Mouse (Mus musculus): ENCODE measurements at regions not wholly inside any gene's neighbourhood (a gene's known extent, or its start where the extent isn't known, plus 50 kb on each side); places are given as distances from the start of the nearest gene placed in this dataset.

DNA sequence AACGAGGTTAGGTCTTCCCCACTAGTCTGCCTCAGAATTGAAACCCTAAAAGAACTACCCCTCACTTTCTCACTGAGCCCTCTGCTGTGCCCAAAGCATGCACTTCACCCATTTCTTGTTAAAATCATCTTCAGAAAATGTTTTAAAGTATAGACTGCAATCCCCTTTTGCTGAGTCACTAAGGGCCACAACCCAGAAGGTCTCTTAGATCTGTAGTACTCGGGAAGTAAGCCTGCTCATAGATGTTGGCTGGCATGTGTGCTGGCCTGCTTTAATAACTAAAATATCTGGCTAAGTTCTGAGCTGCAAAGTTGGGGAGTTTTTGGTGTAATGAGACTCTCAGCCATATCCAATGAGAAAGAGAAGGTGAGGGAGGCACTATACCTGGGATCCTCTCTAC lies 329.9 kb downstream of the Insc start:
- in situ Hi-C loops (cut with MboI, MseI) = no loop called here

DNA sequence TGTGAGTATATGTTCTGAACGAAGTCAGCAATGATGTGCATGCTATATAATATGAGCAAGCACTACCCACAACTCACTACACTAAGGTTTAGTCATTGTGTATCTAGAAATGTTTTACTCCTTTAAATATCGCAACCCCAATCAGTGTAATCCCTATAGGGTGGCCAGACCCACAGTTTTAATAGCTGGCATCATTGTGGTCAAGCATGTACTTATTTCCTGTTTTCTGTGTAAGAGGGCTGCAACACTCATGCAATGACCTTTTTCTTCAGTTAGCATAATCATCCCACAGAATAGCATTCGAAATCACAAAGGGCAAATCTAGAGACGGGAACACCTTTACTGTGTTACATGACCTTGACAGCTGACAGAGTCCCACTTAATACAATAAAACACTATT lies 333.3 kb downstream of the Insc start:
- in situ Hi-C loops (cut with MboI, MseI) = no loop called here

DNA sequence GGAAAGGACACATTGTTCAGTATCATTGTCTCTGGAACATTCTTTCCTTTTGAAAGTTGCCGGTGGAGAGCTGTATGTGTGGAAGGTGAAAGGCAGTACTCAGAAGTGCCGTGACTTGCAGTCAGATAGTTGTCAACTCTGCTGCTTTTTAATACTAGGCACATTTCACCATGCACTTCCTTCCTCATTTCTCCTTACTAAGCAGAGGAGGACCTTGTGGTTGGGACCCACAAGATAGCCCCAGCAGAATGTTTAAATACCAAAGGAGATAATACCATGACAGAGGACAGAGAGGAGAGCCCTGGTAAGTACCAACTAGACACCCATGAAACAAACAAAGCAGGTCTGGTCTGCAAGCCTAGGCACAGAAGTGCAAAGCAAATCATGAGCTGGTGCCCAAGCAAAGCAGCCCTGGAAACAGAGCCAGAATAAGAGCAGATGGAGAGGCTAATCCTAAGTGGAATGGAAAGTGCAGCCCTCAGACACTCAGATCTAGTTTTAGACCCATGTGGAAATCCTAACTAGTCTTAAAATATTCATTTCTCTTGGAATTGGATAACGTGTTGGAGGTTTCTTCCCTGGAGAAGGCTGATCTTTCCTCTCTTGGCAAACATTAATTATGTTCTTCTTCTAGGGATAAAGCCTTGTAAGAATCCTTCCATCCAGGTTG lies 341.4 kb downstream of the Insc start:
- in situ Hi-C loops (cut with MboI, MseI) = no loop called here

DNA sequence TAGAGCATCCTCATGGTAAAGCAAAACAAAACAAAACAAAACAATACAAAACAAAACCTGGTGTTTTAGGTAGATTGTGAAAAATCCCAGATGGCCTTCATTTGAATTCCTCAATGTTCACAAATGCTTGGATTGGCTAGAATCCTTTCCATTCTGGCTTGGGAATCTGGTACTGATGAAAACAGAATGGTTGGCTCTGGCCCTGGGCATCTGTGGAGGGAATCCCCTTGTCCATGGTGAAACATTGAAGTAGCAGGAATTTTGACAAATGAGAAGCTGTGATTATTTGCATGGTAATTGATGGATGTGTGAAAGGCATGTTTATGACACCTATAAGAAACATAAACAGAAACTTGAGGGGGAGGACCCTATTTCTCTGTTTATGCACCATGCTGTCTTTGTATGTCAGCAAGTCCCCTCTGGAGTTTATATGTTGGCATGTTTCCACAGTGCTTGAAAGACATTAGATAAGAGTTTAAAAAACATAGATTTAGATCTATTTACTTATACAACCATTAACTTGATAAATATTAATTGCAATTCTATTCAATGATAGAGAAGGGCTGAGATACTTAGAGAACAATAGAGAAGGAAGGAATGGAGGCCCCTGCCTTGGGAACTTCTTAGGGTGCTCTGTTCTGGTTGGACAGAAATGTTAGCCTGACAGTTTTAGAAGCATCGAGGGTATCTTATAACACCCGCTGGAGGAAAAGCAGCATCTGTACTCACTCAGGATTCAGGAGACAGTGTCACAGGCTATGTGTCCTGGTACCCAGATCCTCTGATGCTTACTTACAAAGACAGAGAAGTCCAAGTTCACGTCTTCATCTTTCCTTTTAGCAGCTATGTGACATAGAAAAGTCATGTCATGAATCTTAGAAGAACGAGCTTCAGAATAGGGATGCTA lies 343.3 kb downstream of the Insc start:
- in situ Hi-C loops (cut with MboI, MseI) = no loop called here

DNA sequence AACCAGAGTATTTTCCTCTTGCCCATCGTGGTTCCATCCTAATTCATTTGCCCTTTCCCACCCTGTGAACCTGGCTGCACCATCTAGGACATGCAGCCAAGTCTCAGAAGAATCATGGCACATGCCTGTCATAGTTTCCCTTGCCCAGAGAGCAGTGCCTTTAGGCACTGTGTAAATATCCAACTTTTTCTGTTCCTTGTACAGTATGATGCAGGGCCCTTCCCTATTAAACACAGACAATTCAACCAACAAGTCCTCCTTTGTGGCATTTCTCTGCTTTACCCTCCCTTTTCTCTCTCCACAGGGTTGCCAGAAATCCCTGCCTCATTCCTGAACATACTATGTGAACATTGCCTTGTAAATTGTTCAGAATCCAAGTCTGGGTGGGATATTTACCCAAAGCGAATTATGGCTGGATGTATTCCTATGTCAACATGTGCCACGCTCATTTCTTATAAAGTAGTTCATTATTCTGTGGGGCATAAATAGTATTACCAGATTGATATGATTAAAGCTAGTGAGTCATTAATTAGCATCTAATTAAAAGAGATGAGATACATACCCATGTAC lies 349.1 kb downstream of the Insc start:
- in situ Hi-C loops (cut with MboI, MseI) = no loop called here

DNA sequence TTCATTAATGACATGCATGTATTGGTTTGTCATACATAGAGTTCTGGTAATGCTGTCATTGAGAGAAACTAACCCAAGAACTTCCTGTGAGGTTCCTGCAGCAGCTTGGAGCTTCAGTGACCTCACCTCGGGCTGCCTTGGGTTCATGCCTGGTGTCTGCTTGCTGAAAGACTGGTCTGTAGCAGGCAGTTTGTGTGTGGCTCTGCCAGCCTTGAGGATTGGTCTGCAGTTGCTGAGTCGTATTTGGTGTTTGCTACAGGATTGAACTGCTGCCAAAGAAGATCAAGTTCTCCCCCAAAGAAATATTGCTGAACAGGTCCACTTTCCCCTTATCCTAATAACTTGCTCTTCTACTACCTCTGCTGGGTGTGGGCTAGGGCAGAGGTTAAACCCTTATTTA lies 362.5 kb downstream of the Insc start:
- in situ Hi-C loops (cut with MboI, MseI) = no loop called here

DNA sequence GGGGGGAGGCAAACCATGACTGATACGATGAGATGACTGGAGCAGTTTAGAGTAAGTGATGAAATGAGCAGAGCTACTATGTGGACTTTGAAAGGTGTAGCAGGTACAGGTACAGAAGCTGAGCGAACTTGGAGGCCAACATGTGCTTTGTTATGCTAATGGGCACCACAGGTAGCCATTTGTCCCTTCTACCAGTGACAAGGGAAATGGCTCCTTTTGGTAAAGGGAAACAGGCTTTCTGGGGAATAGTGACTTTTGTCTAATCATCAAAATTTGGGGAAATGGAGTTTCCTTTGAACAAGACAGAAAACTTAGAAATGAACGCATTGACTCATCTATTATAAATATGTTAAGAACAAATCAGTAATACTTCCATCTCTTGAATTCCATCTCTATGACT lies 368.8 kb downstream of the Insc start:
- in situ Hi-C loops (cut with MboI, MseI) = no loop called here

DNA sequence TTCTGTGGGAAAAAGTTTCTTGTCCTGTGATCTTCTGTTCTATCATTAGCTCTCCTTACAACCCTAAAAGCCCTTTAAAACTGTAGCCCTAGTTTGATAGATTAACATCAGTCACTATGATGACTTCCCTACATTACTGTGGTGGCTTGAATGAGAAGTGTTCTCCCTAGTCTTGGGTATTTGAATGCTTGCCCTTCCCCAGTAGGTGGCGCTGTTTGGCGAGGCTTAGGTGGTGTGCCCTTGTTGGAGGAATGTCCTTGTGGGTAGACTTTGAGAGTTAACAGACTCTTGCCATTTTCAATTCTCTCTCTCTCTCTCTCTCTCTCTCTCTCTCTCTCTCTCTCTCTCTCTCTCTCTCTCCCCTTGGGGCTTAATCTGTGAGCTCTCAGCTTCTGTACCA lies 379.8 kb downstream of the Insc start:
- in situ Hi-C loops (cut with MboI, MseI) = no loop called here

DNA sequence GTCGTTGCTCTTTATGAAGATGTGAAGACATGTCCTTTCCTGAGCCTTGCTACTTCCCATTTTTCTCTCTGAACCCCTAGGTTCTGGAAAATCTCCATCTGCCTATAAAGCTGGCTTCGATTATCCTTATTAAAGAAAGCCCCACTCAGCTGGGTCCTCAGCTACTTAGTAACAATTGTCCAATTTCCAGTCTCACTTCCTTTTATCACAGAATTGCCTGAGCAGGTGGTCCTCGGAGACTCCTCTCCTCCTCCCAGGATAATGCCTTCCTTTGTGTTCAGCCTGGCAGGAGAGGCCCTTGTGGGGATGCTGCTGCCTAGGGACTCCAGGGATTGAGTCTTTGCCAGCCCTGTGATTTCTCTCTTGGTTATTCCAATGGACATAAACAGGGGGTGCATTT lies 385.5 kb downstream of the Insc start:
- in situ Hi-C loops (cut with MboI, MseI) = no loop called here

DNA sequence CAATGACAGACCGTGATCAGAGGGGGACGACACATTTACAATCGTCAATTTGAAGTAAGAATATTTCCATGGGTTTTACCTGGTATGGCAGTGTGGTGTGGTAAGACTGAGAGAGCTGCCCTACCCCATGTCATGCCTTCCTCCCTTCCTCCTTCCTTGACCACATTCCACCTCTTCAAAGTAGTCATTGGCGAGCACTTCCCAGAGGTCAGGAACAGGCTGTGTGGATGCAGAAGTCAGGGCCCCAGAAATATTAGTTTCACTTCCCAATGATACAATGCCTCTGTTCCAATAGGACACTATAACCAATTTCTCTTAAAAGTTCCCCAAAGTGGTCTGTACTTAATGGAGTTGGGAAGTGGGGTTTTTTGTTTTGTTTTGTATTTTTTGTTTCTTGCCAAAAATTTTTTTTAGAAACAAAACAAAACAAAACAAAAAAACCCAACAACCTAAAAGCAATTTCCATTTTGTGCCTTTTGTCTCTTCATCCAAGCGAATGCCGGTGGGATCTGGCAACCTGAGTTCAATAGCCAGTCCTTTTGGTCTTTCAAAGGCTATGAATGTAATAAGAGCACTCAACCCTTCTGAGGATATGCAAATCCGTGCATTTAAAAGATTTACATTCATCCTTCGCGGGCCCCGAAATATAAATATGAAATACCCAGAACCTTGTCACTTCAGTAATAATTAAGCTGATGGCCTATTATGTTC lies 387.9 kb downstream of the Insc start:
- in situ Hi-C loops (cut with MboI, MseI) = no loop called here

DNA sequence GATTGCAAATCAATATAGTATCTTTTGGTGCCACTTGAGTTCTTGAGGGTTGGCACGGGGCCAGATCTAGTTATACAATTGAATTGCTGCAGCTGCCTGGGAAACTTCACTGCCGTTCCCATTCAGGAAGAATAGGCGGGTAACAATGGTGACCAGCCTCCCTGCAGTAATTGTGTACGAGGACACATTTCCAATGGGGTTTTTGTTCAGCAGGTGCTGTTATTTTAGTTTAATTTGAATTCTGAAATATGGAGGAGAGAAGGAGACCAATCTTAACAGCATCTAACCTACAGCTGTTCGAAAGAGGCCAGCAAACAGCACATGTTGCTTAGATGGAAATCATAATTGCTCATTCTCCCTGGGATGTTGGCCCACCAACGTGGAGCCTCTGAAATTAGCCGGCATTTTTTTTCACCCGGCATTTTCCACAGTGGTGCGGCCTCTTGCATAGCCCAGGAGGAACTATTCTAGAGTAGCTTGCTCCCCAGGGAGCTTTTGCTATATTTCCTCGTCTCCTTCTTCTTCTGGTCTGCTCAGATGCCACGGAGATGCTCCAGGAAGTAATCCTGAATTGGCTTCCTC lies 388.6 kb downstream of the Insc start:
- in situ Hi-C loops (cut with MboI, MseI) = no loop called here

DNA sequence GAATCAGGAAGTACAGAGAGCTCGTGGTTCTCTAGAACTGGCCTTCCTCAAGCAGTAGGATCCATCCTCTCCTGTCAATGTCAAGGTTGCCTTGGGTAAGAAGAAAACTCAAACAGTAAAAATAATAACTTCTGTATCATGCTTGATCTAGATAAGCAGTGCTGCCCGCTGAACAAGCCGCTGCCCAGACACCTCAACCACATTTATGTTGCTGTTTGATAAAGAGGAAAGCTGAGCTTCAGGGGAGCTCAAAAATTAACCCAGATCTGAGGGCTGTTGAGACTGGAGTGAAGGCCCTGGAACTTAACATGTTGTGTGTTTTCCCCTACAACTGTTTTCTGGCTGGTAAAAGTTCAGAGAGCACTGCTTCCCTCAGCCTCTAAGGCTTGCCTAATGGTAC lies 389.1 kb downstream of the Insc start:
- in situ Hi-C loops (cut with MboI, MseI) = no loop called here

DNA sequence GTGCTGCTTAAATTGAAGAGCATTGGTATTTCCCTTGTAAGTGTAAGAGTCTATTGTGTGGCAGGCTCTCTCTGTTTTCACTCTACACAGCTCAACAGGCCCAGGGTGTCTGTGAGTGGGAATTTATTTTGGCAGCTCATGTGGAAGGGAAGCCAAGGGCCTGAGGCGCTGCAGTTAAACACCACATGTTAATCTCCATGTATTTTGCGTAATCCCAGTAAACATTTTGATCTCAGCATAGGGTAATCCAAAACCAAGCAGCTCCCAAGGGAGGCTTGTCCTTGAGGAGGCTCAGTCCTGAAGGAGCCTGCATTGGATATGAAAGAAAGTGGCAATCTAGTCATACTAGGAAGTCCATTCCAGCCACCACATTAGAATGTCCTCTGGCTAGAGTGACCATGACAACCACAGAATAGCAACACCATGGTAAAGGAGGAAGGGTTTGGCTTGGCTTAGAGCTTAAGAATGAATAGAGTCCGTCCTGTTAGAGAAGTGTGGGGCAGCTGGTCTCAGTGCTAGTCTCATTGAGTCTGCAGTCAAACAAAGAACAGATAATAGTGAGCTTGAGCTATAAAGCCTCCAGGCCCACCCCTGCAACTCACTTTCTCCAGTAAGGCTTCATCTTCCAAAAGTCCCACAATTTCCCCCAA lies 391.6 kb downstream of the Insc start:
- in situ Hi-C loops (cut with MboI, MseI) = no loop called here

DNA sequence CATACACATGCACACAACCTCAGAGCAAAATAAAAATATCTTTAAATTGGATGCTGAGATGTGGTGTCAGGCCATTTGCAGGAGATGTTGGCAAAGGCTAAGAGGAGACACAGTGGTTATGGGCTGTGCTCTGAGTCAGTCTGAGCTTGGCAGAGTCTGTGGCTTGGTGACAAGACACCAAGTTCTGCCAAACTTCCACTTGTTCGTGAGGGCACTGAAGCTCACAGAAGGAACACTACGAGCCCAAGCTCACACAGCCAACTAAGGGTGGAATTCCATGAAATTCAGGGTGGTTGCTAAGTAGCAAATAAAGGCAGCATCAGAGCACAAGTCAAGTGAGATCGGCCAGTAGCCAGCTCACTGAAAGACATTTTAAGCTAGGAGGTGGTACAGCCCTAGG lies 396.8 kb downstream of the Insc start:
- in situ Hi-C loops (cut with MboI, MseI) = no loop called here

DNA sequence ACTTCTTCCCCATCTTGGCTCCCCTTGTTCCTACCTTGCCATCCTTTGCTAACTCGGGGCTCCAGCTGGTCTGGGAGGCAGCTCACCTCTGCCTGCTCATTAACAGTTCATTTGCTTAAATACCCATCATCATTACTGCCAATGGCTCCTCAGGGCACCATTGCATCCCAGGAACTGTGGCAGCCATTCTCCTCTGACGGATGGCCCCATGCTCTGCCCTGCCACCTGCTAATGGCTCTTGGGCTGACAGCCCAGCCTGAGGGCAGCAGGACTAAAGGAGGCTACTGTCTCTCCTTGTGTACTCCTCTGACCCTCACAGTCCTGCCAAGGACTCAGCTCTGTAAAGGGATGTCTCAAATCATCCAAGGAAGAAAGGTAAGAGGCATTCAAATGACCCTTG lies 398.7 kb downstream of the Insc start:
- in situ Hi-C loops (cut with MboI, MseI) = no loop called here

DNA sequence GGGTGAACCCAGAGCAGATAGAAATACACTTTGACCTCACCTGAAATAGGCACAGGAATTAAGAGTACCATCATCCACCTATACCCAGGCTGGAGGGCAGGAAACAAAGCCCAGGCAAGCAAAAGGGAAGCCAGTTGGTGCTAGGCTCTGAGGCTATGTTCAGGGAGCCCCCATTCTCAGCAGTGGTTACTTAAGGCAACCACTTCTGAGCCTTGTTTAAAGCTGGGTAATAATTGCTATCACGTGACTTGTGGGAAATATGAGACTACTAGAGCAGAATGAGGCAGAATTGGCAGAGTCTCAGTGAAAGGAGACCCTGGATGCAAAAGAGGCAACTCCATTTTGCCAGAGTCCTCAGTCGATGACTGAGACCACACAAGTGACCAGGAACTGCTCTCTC lies 401.5 kb downstream of the Insc start:
- in situ Hi-C loops (cut with MboI, MseI) = no loop called here

DNA sequence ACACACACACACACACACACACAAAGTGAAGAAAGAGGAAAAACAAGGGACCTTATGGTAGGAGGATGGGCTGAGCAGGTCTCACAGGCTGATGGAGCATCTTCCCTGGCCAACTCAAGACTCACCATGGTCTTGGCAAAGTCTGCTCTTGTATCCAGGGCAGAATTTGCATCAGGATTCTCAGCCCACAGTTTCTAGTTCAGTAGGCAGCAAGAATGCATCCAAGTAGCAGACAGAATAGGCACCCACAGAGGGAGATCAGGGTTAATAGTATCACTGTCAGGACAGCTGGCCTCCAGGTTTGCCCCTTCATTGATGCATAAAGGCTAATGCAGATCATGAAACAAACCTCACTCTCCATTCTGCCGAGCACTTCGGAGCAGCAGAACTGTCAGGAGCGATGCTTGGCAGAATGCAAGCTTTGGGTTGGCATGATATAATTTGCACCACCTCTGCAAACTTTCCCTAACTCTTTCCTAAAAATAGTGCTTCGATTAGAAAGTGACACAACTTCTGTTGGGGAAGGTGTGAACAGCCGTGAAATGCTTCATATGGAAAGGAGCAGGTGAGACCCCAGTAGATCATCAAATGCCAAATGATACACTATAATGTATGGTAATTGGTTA lies 404.0 kb downstream of the Insc start:
- in situ Hi-C loops (cut with MboI, MseI) = no loop called here

DNA sequence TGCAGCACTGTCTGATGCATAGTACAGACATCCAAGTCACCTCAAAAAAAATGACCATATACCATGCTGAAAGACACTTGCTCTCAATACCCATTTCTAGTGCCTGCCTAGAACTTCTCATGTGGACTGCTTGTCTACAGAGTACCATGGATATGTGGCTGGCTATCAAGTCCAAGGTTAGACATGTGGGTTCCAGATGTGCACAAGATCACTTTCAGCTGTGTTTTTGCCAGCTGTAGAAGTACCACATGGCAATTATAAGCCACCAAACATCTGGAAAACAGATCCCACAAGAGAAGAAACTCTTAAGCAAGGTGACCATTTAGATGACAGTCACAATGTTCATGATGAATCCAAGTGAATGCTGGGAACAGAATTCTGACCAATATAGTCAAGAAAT lies 409.8 kb downstream of the Insc start:
- in situ Hi-C loops (cut with MboI, MseI) = no loop called here

DNA sequence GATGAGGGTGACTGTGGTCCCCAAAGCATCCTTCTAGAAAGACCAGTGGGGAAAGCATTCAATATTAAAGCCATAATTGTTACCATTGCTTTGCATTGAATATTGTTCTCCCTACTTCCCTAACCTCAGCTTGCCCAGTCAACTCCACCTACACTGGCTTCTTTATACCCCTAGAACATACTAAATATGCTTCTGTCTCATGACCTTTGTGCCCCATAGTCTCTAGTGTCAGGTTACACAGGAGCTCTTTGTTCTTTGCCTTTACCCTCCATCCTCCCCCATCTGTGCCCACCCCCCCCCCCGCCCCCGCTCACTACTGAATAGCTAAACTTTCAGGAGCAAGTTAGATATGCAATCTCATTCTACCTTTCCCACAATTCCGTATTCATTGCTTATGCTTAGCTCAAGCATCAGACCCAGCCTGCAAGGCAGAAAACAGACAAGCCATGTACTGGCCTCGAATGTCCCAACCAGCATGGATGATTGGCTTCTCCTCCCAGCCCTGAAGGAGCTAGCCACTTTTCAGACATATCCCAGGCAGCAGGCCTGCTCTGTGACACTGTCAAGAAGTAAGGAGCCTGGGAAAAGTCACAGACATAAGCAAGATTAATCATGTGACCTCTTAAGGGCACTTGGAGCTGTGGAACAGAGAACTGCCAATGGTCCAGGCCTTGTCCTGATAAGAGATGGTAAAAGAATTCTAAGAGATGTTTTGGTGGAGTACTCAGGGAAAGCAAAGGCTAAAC lies 410.4 kb downstream of the Insc start:
- in situ Hi-C loops (cut with MboI, MseI) = no loop called here

DNA sequence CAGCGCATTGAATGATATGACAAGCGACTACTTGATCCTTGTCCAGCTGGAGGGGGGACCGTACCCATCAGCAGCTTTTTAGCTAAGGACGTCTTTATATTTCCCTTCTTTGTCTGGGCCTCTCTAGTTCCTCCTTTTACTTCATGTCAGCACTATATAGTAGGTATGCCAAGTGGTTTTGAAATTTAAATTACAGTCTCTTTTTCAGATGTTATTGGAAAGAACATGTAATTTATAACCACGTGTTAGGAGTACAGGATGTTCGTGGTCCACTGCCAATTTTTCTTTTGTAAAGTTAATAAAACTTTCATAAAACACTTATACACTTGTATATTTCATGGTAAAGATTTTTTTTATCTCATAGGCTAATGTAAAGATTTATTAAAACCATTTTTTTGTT lies 426.5 kb downstream of the Insc start:
- in situ Hi-C loops (cut with MboI, MseI) = no loop called here
